Mouse (Mus musculus) heart, postnatal 10 days (tissue): ENCODE measurements around the gene Sorcs2. TPM values are rescaled to one million over a fixed set of nuclear protein-coding genes. Genes with fewer than 3 reads are reported as not detected.

Experiments used
- DNase-seq, 2 experiments: peaks; one replicate each; pipeline ENCODE4 v3.0.0; 2021
- intact Hi-C: fragments of 180-260 bp; cut with DNase I; formaldehyde crosslinking; loops from one replicate; pipeline ENCODE4 v1.15.1; 2025
- total RNA-seq, 2 experiments: library from RNA; stranded (reverse); gene quantifications; 2 replicates each; pipeline ENCODE4 v1.2.3; 2021

Sorcs2 gene
- total RNA-seq, 2 experiments from 2014 or later, result 12.2 to 12.5 TPM

DNA sequence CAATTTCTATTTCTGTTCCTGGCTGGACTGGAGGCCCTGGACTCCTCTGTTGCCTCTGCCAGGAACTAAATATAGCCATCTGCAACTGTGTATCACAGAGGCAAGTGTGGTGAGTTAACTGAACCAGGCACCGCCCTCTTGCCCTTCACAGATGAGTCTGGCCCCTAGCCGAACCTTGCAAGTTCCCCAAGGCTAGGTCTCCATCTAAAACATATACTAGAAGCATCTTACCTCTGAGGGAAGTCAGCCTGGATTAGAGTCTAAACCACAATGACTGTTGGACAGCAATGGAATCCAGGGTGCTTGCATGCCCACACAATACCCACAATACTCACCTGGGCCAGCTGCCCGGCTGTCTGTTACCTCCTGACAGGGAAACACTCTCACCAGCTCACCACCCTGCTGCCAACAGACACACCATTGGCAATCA lies 30.7 kb downstream of the Sorcs2 start:
- DNase-seq, result peak; percentile 80 to 81
- intact Hi-C loops, result no loop called here

DNA sequence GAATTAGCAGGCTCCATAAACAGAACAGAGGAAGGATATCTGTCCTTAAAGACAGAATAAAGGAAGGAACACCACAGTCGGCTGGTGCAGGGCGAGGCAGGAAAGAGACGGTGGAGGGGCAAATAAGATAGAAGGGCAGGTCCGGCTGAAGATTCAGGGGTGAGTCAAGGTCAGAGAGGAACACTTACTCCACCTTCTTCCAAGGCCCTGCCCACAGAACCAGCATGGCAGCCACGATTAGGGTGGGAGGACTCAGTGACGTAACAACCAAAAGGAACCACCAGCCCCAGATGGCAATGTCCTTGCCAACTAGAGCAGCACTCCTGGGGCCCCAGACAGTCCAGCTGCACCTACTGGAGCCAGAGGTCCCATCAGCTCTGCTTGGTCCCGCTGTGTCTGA lies 36.2 kb downstream of the Sorcs2 start:
- DNase-seq, result no peak
- intact Hi-C loops, result no loop called here

DNA sequence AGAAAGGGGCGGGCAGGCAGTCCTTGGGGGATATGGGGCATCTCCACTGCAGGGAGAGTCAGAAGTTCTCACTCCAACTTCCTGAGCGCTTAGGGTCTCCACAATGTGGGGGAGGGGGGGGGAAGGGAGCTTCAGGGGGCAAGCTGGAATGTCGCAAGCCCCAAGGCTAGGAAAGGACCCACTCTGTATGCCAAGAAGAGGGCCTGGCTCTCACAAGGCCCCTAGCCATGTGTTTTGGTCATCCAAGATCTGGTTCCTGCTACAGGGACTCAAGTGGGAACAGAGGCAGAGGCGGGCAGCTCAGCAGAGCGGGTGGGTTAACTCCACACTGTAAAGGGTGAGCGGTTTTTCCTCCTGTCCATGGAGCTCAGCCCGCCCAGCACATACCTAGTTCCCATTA lies 37.6 kb downstream of the Sorcs2 start:
- DNase-seq, result no peak
- intact Hi-C loops, result no loop called here

DNA sequence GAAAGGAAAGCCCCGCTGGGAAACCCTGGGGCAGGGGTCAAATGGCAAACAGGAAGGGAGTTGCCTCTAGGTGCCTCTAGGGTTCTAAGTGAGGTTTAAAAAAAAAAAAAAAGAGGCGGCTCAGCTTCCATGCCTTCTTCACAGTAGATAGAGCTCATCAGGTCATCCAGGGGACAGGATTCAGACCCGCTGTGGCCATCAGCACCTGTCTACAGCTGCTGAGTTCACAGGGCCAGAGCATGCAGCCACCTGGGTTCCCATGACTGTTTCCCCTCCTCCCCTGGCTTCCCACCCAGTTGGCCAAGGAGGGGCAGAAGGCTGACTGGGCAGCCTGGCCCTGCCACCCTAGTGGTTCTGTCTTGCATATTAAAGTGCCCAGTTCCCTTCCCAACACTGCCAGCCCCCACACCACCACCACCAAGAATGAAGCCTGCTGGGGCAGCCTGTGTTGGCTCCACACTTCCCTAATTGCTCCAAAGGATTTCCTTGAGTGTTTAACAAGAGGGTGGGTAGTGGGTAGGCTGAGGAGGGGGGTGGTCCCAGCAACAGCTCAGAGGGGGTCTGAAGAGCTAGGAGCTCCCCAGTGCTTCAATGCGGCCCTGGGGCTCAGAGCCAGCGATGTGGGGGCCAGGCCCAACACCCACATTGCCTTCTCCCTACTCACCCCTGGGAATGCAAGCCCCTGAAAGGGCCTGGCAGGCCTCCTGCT lies 38.2 kb downstream of the Sorcs2 start:
- intact Hi-C loops, result no loop called here
- DNase-seq, result no peak

DNA sequence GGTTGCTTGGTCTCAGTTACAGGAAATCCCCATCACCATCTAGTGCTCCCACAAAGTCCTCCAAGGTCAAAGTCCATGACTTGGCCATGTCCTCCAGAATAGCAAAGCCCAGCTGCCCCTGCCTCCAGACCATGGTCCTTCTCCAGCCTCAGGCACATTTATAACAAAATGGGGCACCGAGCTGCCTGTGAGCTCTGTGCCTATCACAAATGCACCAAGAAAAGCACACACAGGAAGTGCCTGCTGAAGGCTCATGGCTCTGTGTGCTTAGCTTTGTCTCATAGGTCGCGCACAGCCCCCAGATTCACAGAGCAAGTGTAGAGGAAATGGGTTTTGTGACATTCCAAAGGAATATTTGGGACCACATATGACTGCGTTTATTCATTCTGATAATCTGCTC lies 39.8 kb downstream of the Sorcs2 start:
- intact Hi-C loops, result no loop called here

DNA sequence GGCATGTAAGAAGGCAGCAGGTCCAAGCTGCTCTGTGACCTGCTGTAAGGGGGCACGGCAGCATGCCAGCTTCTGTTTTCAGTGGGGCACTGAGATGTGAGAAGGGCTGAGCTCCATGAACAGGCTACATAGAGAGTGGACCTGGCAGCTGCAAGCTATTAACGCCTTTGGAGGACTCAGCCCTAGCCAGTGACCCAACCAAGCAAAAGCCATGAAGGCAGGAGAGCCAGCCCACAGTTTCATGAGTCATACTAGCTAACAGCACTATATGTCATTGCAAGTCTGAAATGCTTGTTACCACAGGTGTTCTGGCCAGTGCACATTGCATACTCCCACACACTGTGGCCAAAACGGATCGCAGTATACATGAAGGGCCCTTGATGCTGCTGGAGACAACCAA lies 41.3 kb downstream of the Sorcs2 start:
- intact Hi-C loops, result no loop called here
- DNase-seq, result no peak

More for the DNA sequence above, 39.8 kb downstream of the Sorcs2 start:
- DNase-seq, result no peak

DNA sequence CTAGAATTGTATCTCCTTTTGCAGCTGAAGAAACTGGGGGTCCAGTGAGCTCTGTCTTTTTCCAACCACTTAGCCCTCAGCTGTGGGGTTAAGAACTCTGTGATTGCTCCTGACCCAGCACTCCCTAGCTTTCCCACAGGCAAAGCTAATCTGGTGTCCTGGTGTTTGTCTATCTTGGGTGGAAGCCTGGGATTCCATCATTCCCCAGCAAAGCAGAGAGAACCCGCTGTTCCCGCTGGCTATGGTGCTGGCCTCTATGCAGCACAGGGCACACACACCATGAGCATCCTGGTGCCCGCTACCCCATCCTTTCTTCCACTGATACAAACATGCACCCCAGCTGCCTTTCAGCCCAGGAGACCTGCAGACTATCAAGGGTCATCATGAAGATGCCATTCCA lies 42.3 kb downstream of the Sorcs2 start:
- no peak for DNase-seq
- intact Hi-C loops, result no loop called here

DNA sequence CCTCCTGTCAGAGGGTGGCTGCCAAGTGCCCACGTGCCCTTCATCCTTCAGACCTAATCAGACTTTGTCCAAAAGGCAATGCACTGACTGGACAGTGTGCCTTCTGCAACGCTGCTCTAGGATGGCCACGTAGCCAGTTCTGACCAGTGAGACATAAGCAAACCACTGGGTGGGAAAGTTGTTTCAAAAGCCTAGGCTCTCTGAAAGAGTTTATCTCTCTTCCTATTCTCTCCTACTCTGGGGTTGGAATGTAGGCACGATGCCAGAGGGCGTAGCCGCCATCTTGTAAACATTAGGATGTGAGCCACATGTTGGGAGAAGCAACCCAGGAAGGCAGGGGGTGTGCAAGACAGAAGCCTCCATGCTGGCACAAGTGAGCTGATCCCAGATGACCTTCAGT lies 44.3 kb downstream of the Sorcs2 start:
- intact Hi-C loops, result no loop called here
- DNase-seq, result peak in 1 of 2 experiments; percentile 59

DNA sequence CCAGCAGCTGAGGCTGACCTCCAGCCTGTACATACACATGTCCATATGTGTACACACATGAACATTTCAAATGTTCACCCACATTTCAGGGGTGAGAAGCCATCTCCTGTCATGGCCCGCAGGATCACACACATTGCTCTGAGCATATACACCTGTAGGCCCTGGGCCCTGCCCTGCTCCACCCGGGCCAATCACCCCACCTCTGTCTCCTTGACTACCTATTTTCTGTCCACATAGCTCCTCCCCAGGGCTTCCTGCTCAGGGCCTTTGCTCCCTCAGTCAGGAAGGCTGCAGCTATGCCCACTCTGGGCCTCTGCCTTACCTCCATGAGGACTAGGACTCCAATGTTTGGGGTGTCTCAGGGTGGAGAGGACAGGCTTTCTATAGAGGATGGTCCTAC lies 44.7 kb downstream of the Sorcs2 start:
- no peak for DNase-seq
- intact Hi-C loops, result no loop called here

DNA sequence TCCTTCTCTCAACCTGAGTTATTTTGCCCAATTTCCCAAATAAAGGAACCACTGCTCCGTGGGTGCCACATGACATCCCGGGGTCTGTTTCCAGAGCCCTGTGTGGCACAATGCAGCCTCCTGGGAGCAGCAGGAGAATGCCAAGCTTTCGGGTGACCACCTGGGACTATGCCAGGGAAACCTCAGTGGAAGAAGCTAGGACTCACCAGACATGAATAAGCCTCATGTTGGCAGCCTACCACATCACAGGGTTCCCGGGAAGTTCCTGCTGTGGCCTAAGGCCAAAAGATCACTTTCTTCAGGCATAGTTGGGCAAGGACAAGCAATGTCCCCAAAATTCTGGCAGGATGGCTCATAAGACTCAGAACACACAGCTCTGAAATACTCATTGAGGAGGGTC lies 51.2 kb downstream of the Sorcs2 start:
- DNase-seq, result no peak
- intact Hi-C loops, result no loop called here

DNA sequence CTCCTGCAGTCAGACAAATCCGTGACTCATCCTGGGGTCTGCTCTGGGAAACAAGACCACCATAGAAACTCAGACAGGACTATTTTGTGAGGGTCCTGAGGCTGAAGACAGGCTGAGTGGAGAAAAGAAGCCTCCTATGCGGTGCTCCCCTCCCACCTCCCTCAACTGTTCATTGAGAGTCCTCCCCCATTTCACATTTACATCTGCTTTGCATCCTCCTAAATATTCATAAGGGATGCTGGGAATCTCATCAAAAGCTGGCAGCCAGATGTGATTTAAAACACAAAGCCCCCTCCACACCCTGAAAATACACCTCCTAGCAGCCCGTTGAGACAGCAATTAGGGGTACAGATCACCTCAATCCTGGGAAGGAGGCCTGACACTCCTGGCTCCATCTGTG lies 58.7 kb downstream of the Sorcs2 start:
- intact Hi-C loops, result no loop called here
- DNase-seq, result no peak

DNA sequence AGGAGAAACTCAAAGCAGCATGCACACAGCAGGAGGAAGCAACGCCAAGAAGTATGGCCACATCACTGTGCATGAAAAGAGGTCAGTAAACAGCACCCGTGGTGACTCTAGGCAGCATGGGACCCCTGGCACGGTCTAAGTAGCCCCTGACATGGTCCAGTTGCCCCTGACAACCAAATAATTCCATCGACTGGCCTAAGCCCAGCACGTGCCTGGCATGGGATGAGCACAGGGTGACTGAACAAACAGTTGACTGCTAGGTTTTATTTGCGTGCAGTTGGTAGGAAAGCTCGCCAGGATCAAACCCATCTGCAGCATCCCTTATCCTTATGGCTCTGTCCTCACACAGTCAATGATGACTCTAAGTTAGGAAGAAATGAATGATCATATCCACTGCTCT lies 61.7 kb downstream of the Sorcs2 start:
- DNase-seq, result no peak
- intact Hi-C loops, result no loop called here

DNA sequence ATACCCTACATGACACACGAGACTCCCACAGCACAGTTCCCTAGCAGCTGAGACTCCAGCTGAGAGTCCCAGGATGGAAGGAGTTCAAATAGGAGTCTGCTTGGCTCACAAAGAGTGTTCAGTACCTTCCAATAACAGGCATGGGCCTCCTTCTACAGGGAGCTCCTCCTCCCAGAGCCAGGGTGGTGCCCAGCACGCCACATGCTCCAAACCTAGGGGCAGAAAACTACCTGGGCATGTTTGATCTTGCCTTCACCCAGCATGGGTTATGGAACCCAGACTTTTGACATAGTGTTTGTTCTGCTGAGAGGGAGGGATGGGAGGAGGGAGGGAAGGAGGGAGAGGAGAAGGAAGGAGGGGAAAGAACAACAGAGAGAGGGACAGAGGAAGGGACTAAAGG lies 62.3 kb downstream of the Sorcs2 start:
- DNase-seq, result no peak
- intact Hi-C loops, result no loop called here

DNA sequence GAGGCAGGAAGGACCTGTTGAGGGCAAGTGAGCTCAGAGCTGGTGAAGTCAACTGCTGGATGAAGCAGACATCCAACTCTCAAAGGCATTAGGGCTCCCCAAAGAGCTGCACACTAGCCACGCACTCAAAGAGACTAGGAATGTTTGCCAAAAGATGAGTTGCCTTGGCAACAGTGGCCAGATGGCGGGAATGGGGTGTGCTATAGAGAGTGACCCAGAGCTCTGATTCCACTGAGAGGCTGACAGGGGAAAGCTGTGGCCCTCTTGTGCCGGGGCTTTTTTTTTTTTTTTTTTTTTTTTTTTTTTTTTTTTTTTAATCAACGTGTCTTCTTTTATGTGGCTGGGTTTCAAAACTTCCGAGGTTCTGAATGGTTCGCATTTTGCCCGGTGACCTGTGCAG lies 63.7 kb downstream of the Sorcs2 start:
- intact Hi-C loops, result no loop called here
- no peak for DNase-seq

DNA sequence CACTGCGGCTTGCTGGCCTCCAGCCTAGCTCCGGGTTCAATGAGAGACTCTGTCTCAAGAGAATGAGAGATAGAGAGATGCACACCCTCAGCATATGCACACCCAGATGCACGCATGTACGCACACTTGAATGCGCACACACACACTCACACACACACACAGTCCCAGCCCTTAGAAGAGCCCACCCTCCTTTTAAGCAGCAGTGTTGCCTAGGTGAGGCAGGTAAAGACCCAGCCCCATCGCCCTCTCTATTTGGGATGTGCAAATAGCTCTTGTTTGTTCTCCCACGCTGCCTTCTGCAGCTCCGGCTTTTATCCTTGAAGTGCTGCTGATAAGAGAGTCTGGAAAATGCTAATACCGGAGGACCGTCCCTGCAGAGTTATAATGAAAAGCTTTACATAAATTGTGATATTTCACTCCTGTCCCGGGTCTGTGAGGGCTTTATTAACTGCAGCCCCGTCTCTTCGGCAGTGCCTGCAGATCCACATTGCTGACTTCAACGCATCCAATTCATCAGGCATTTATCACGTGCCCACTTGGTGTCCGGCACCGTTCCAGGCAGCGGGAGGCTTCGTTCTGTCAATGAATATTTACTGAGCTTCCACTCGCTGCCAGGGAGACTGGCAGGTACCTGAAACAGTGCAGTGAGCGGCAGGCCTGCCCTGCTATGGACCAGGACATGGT lies 67.3 kb downstream of the Sorcs2 start:
- peak; percentile 64 to 71 for DNase-seq
- intact Hi-C loops, result no loop called here

DNA sequence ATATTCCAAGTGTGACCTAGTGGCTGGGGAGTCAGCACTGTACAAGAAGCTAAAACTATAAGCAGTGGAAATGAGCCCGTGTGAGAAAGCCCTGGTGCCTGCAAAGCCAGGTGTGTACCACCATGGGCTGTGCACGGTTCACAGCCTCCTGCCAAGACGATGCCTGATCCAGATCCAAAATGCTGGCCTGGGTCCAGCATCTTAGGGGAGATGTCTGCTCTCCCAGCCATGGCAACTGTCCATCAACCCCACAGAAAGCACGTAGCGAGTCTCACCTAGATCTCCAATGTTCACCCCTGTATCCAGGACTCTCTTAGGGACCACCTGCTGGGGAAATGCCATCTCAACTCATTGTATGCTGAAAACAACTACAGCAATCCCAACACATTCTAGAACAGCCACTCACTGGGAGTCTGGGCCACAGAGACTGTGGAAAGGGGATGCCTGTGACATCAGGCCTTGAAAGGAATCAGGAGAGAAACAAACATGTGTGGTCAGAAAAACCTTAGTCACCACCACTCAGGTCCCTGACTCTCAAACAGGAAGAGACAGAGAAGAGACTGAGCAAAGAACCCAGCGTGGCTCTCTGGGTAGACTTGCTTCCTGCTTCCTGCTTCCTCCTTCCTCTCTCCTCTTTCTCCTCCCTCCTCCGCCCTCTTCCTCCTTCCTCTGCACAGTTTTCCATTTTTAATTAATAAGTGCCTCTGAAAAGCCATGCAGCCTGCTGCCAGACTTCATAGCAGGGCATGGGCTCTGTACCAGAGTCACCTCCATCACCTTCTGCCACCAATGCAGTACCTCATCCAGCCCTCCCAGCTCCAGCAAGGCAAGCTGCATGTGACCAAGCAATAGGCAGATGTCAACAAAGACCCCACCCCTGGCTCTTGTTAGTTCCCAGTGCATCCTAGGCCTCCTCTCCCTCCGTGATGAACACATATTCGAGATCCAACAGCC lies 71.6 kb downstream of the Sorcs2 start:
- intact Hi-C loops, result no loop called here
- DNase-seq, result no peak

DNA sequence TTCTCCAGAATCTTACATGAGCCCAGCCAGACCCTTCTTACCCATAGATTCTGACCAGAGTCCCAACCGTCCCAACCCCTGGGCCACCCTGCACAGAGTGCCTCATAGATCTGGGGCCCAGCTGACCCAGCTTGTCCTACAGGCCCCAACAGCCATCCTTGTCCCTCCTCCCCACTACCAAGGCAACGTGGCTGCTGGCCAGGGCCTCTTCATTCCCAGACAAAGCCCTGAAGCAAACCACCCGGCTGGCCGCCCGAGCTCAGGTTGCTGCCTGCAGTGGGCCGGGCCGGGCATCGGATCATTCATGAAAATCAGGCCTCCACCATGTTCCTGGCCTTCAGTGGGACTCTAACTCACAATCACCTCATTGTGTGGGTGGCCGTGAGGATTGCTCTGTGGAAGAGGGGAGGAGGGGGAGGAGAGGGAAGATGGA lies 73.8 kb downstream of the Sorcs2 start:
- peak; percentile 37 to 52 for DNase-seq
- intact Hi-C loops, result no loop called here

DNA sequence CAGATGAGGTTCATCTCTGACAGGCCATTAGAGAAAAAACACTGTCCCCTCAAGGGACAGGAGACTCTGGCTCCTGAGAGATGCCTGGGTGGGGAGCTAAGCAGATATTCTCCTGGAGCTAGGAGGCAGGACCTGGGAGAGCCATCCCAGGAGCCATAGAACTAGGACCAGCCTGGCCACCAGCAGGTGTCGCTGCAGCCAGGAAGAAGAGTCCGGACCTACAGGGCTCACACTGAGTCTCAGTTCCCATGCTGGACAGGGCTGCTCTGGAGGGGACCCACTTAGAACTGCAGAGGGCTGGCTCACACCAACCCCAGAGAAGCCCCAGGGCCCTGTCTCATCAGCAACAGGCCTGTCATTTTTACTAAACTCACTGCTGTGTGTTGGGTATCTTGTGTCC lies 74.4 kb downstream of the Sorcs2 start:
- peak; percentile 87 to 91 for DNase-seq
- intact Hi-C loops, result loop anchor here (1.0 to 2.0 kb wide), 2 partner anchors 75 to 287 kb away; partner anchors contain the start of gene Sorcs2

DNA sequence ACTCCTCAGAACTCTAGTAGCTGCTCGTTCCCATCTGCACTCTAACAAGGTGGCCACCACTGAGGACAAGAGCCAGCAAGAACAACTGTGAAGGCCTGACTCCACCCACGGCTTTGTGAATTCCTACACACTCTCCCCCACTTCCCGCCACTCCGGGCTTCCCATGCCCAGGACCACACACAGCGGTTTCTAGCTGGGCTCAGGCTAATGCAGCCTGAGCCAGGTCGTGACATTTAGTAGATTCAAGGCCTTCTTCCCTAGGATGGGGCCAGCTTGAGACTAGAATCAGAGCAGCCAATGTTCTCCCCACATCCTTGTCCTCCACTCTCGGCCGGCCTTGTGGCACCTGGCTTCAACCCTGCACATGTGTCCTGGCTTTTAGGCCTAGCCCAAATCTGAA lies 76.4 kb downstream of the Sorcs2 start:
- DNase-seq, result peak in 1 of 2 experiments; percentile 25
- intact Hi-C loops, result no loop called here

DNA sequence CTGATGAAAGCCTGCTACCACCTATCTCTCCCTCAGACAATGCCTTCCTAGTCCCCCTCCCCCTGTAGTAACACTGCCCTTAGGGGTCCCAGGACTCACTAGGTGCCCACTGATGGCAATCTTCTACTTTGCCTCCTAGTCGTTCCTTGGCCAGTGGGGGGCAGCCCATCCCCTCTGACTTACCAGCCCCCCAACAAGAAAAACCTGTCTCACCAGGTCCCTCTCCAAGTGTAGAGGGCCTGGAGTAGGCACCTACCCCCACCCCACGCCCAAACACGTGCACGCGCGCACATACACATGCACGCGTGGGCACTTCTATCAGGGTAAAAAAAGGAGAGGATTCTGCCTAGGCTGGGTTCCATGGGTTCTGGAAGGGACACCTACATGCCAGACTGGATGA lies 77.3 kb downstream of the Sorcs2 start:
- no peak for DNase-seq
- intact Hi-C loops, result no loop called here

DNA sequence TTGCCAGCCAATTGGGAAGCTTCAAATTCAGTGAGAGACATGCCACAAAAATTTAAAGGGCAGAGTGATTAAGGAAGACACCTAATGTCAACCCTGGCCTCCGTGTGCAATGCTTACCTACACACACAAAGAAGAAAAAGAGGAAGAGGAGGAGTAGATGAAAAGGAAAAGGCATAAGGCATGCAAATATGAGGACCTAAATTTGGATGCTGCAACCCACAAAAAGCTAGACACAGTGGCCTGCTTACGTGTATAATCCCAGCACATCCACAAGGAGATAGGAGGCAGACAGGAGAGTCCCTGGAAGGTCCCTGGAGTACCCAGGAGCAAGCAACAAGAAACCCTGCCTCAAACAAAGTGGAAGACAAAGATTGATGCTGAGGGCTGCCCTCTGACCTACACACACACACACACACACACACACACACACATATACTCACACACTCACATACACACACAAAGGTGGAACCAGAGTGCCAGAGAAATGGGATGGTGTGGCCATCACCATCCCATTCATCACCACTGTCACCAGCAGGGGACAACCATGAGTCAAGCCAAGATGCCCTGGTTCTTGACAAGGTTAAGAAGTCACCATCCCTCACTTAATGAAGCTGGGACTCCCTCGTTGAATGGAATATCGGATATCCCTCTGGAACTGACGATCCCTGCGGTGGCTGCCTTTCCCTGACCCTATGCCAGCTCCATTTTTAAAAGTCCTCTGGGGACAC lies 80.1 kb downstream of the Sorcs2 start:
- intact Hi-C loops, result no loop called here
- no peak for DNase-seq
